Mouse (Mus musculus): ENCODE results near the gene A530016L24Rik.

- TF ChIP-seq CTCF (IDR thresholded peaks at IDR 0.05; ENCODE audit: insufficient read depth, low read depth, low read length) (peak; percentile 89), POLR2A (IDR thresholded peaks at IDR 0.05; ENCODE audit: insufficient read depth, low read depth, low read length) (no peak)
Observed at GRCm38 (mm10) chr12:112542920-112543300, 53.7 kb downstream of the A530016L24Rik start.
